Comparison of ENCODE assay signal across 9 mouse cellular contexts in the genomic region with DNA sequence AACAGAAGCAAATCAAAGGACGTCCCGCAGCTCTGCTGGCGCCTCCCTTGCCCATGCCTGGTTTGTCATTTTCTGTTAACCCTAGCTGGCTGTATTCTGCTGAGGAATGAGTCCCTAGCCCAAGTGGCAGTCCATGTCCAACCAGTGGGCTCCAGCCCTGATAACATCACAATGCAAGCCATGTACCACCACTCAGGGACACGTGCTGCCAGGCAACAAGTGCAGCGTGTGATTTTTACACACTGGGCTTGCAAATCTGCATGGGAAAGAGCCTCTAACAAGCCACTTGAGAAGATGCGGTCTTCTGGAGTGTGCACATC. TPM values are rescaled to one million over a fixed set of nuclear protein-coding genes. Genes with fewer than 3 reads are reported as not detected.
DNase-seq lines count a peak whose midpoint lies in the region; ATAC-seq and TF ChIP-seq lines count a peak whose summit lies in the region.
"Had no signal": no experiment of that assay in that cellular context is flagged by ENCODE, and none has a peak within 500 bp of the region (broad histone marks: within the 10 kb centered on the region; RNA-seq: fewer than 3 reads in every experiment).

No protein-coding gene starts in this region.

- no peak for DNase-seq in lung, embryonic 14.5 days
- DNase-seq in lung, postnatal 10 days, result no peak
- peak; percentile 45 for DNase-seq in embryo, embryonic 11 days
- DNase-seq in forebrain, postnatal 0 days, result peak; percentile 47
- DNase-seq in B cell, adult 2 months, result no peak
- no peak for DNase-seq in spleen, postnatal 36 days (ENCODE audit: low spot score in 2 of 2)
- DNase-seq in right cerebral cortex, adult 18-20 months, result no peak

- H3K27ac ChIP-seq in lung, embryonic 14.5 days (ENCODE audit: low read depth), result peak overlapping the region; percentile 34; the same call in 1 of the 2 replicates
- peak overlapping the region; percentile 24; the same call in 1 of the 2 replicates for H3K27ac ChIP-seq in forebrain, postnatal 0 days (ENCODE audit: low read depth, low read length)
- 0 out of 2 replicates have a peak overlapping the region, but pooled peaks have one; percentile 26 for H3K27ac ChIP-seq in neural tube, embryonic 12.5 days
- H3K27ac ChIP-seq: embryonic facial prominence, embryonic 15.5 days had no signal

- no peak overlapping the region for H3K9ac ChIP-seq in lung, embryonic 14.5 days
- H3K9ac ChIP-seq in forebrain, postnatal 0 days, result no peak overlapping the region
- no peak overlapping the region for H3K9ac ChIP-seq in neural tube, embryonic 12.5 days
- H3K9ac ChIP-seq: embryonic facial prominence, embryonic 15.5 days had no signal

- no peaks in the 10 kb centered on the region for H3K36me3 ChIP-seq in lung, embryonic 14.5 days (ENCODE audit: insufficient read depth)
- H3K36me3 ChIP-seq in forebrain, postnatal 0 days (ENCODE audit: insufficient read depth), result no peaks in the 10 kb centered on the region
- no peaks in the 10 kb centered on the region; the same call in 1 of the 2 replicates for H3K36me3 ChIP-seq in neural tube, embryonic 12.5 days
- H3K36me3 ChIP-seq: embryonic facial prominence, embryonic 15.5 days had no signal

- TF ChIP-seq CTCF in lung, embryonic 14.5 days (IDR thresholded peaks at IDR 0.05; ENCODE audit: low read depth), result no peak
- no peak for TF ChIP-seq CTCF in forebrain, postnatal 0 days (IDR thresholded peaks at IDR 0.05; ENCODE audit: low read depth)

- no peaks in the 10 kb centered on the region for H3K4me1 ChIP-seq in lung, embryonic 14.5 days (ENCODE audit: insufficient read depth)
- H3K4me1 ChIP-seq in forebrain, postnatal 0 days (ENCODE audit: insufficient read depth), result peaks cover 16% of the 10 kb centered on the region; the same call in 1 of the 2 replicates
- H3K4me1 ChIP-seq in neural tube, embryonic 12.5 days, result peaks cover 24% of the 10 kb centered on the region

- H3K4me2 ChIP-seq in lung, embryonic 14.5 days, result no peak overlapping the region
- peak overlapping the region; percentile 24; the same call in 1 of the 2 replicates for H3K4me2 ChIP-seq in forebrain, postnatal 0 days (ENCODE audit: low read depth)
- peak overlapping the region; percentile 42 for H3K4me2 ChIP-seq in neural tube, embryonic 12.5 days (replicated peaks)
- H3K4me2 ChIP-seq: embryonic facial prominence, embryonic 15.5 days had no signal

- no peaks in the 10 kb centered on the region for H3K9me3 ChIP-seq in lung, embryonic 14.5 days (ENCODE audit: low read depth, low read length)
- no peaks in the 10 kb centered on the region for H3K9me3 ChIP-seq in forebrain, postnatal 0 days (ENCODE audit: low read length)
- H3K9me3 ChIP-seq in neural tube, embryonic 12.5 days, result no peaks in the 10 kb centered on the region
- H3K9me3 ChIP-seq: embryonic facial prominence, embryonic 15.5 days had no signal

- no peaks in the 10 kb centered on the region for H3K27me3 ChIP-seq in lung, embryonic 14.5 days (ENCODE audit: insufficient read depth, low read length)
- no peaks in the 10 kb centered on the region for H3K27me3 ChIP-seq in forebrain, postnatal 0 days (ENCODE audit: insufficient read depth, low read length)
- no peaks in the 10 kb centered on the region for H3K27me3 ChIP-seq in neural tube, embryonic 12.5 days (replicated peaks)
- H3K27me3 ChIP-seq: embryonic facial prominence, embryonic 15.5 days had no signal

- 51% methylated on average over 6 of the region's 6 CpGs for WGBS in lung, embryonic 14.5 days
- WGBS in forebrain, postnatal 0 days, result 11% methylated on average over 6 of the region's 6 CpGs
- 18% methylated on average over 6 of the region's 6 CpGs for WGBS in neural tube, embryonic 12.5 days

- ATAC-seq in lung, embryonic 14.5 days (ENCODE audit: insufficient read depth), result no peak
- peak; percentile 85 for ATAC-seq in forebrain, postnatal 0 days
- ATAC-seq in neural tube, embryonic 12.5 days (ENCODE audit: low FRiP score, low read depth), result peak; percentile 84

- H3K4me3 ChIP-seq in lung, embryonic 14.5 days (ENCODE audit: low read depth, low read length), result no peak overlapping the region
- H3K4me3 ChIP-seq in forebrain, postnatal 0 days (ENCODE audit: low read depth, low read length), result no peak overlapping the region
- no peak overlapping the region for H3K4me3 ChIP-seq in neural tube, embryonic 12.5 days
- H3K4me3 ChIP-seq: embryonic facial prominence, embryonic 15.5 days had no signal

RNA-seq across cellular contexts. Expression of a gene that starts 13.9 kb away (rescaled TPM):
- polyA plus RNA-seq in lung, embryonic 14.5 days (2014; fragmentation: Nextera tagmentation; extraction: Ambion mirVana), result 73.3 and 73.4 TPM in 2 replicates
- total RNA-seq in forebrain, postnatal 0 days (2014; rRNA removed), result 127 and 147 TPM in 2 replicates
- 165 and 182 TPM in 2 replicates for polyA plus RNA-seq in forebrain, postnatal 0 days (2015; fragmentation: Nextera tagmentation; extraction: Ambion mirVana)
- 106 and 112 TPM in 2 replicates for polyA plus RNA-seq in neural tube, embryonic 12.5 days (2016; fragmentation: Nextera tagmentation; extraction: Ambion mirVana)

RNA-seq across cellular contexts. Expression of a gene that starts 26.8 kb away (rescaled TPM):
- 7.6 TPM in 2 replicates for polyA plus RNA-seq in lung, embryonic 14.5 days (2014; fragmentation: Nextera tagmentation; extraction: Ambion mirVana)
- total RNA-seq in forebrain, postnatal 0 days (2014; rRNA removed), result 12.0 and 13.7 TPM in 2 replicates
- polyA plus RNA-seq in forebrain, postnatal 0 days (2015; fragmentation: Nextera tagmentation; extraction: Ambion mirVana), result 2.8 and 4.1 TPM in 2 replicates
- polyA plus RNA-seq in neural tube, embryonic 12.5 days (2016; fragmentation: Nextera tagmentation; extraction: Ambion mirVana), result 5.3 and 5.4 TPM in 2 replicates

Comparison
In these comparisons a context has a peak if more than half of its experiments do, and no peak if none do; other contexts are left out.
1. DNase-seq: peak in embryo, embryonic 11 days (single experiment) and forebrain, postnatal 0 days (single experiment); none in lung, embryonic 14.5 days (single experiment), lung, postnatal 10 days (single experiment), B cell, adult 2 months (0 of 2), spleen, postnatal 36 days (0 of 2) and right cerebral cortex, adult 18-20 months (single experiment).
2. Peak in every context shown above with its lines, with median percentiles within 50 percentile points of each other: H3K27ac ChIP-seq.